Mouse (Mus musculus) fibroblast of lung, adult 2 months (primary cell): ENCODE results near the gene Zer1.

Source experiments
- DNase-seq: peaks from one replicate; pipeline ENCODE4 v3.0.0-alpha.2; 2011; ENCODE audit warnings: low read depth

Gene Zer1

DNA sequence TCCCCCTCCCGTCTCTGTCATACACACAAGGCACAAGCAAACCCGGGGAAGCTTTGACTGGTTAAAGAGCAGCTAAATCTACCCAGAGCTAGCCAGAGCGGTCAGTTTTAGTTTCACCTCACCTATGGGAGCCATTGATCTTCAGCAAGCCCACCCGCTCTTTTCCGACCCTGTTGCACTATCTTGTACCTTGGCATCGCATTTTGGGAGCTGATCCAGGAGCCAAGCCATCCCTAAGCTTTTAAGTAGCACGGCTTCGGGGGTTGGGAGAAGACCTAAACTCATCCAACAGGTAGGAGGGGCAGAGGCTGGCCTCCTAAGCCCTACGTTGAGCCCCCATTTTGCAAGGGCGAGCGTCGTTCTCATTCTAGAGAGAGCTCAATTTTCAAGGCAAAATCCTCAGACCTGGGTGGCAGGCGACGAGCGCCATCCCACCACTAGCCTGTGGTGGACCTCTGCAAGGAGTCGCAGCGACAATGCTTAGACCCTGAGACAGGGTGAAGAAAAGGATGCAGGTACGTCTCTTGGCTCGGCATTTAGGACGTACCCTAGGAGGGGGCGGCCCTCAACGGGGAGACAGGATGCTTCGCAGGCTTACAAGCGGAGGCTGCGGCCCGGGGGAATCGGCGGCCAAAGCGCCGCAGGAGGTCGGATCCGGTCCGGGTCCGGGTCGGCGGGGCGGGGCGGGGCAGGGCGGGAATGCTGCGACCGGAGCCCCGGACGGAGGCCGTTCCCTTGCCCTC is 485 bp downstream of the Zer1 start:
- DNase-seq, result no peak

DNA sequence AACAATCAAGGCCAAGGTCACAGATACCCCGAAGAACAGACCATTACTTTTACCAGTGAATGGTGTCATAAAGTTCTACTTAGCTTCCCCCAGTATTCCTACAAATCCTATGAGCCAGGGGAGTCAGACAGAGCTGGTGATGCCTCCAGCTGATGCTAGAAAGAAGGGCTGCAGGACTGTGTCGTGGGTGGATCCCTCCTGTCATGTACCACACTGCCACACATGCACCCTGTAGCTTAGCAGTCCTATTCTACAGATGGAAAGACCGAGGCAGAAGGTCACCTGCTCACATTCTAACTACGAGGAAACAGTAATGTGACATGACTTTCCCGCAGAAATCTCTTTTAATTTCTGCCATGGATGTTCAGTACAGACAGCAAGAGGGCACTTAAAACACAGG is 1.6 kb downstream of the Zer1 start:
- DNase-seq, result no peak

DNA sequence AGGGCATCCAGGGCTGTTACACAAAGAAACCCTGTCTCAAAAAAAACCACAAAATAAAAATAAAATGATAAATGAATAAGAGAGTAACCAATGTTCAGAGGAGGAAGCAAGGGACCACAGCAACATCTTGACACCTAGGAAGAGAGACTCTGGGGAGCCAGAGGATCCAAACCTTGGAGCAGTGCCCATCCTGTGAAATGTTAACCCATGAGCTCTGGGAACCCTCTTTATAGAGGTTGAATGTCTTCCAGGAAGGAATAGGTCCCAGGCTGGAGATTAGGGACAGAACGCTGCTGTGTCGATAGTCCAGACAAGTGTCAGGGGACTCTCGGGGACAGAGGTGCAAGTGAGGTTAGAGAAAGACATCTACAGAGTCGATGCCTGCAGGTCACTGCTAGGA is 4.1 kb downstream of the Zer1 start:
- DNase-seq, result no peak

DNA sequence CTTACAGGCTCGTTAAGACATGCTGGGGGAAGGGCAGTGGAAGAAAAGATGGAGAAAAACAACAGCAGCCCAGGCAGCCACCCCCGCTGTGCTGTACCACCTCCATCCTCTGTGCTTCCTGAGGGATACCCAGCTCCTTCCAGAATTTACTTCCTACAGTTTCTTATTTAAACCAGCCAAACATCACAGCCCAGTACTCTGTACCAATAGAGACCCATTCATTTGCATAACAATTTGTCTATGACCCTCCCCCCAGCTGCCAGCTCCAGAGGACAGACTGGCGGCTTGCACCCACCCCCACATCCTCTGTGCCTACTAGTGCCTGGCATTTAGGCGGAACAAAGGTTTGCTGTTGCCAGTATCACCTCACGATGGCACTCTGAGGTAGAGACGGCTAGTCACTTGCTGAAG is 4.7 kb downstream of the Zer1 start:
- DNase-seq, result no peak

DNA sequence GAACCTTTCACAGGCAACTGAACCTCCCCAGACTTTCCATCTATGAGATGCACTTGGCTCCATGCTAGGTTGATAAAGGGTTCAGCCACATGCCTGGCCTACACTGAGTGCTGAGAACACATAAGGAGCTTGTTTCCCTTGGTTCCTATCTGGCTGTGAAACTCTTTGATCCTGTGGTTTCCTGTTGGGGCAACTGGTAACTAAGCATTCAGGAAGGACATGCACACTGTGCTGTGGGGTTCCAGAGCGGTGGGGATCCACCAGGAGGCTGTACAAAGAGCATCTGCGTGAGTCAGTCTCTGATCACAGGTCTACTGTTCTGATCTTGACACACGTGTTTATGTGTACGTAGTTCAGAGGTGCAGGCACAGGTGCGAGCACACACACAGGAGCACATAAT is 11.8 kb downstream of the Zer1 start:
- no peak for DNase-seq

- no peak for DNase-seq
Measured at GRCm38 (mm10) chr2:30111500-30111899, 12.9 kb downstream of the Zer1 start.

- DNase-seq, result no peak
Measured at GRCm38 (mm10) chr2:30108260-30108659, 16.1 kb downstream of the Zer1 start.

GRCm38 (mm10) chr2:30107646-30108045 is 16.7 kb downstream of the Zer1 start:
- no peak for DNase-seq

GRCm38 (mm10) chr2:30106364-30106763 is 18.0 kb downstream of the Zer1 start:
- no peak for DNase-seq

GRCm38 (mm10) chr2:30100214-30100613 is 24.2 kb downstream of the Zer1 start:
- DNase-seq, result no peak

GRCm38 (mm10) chr2:30095882-30096527 is 28.4 kb downstream of the Zer1 start:
- DNase-seq, result no peak

DNA sequence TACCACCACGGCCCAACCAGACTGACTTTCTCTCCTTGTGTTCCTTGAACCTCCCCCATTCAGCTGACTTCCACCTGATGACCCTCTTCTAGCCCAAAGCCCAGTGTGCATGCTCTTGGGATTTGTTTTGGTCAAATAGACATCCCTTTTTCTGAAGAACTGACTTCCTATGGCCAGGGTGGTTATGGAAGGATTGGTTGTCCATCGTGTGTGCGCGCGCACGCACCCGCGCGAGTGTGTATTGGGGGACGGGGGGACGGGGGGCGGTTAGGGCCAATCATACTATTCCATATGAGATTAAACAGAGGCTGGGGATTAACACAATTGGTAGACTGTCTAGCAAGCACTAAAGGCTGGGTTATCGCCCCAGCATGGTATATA is 30.2 kb downstream of the Zer1 start:
- no peak for DNase-seq

DNA sequence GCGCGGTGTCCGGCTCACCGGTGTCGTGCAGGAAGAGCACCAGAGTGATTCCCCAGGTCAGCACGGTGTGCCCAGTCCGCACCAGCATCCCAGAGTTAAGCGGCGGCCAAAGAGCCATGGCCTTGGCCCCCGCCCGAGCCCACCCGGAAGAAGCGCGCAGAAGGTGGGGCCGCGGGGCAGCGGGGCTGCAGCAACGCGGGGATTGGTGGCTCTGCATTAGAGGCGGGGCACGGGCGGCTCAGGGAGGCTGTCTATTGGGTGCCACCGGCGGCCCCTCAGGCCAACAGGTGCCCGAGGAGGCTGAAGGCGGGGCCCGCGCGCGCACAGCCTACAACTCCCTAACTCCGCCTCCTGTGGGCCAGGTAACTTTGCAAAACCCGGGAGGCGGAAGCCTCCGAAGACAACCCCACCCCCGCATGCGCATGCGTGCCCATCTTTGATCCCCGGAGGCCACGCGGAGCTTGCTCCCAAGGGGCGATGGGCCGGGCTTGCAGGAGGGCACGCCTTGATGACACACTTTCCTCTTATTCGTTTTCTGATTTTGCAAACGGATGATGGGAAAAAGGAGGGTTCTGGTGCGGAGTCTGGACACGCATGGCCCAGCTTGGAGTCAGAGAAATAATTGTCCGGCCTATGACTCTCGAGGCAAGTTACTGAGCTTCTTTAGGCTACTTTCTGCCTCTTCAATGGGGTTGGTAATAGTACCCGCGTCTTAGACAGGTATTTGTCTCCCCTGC is 30.7 kb downstream of the Zer1 start, which contains the start of gene Zdhhc12:
Gene Zdhhc12, minus strand, starts transcription at position 178 of the 737 bp plus-strand sequence.
- peak; percentile 87 for DNase-seq

GRCm38 (mm10) chr2:30092280-30092918 is 32.0 kb downstream of the Zer1 start:
- no peak for DNase-seq

- DNase-seq, result no peak
Measured at GRCm38 (mm10) chr2:30091521-30091920, 32.9 kb downstream of the Zer1 start.

- no peak for DNase-seq
Measured at GRCm38 (mm10) chr2:30087310-30087709, 37.1 kb downstream of the Zer1 start.

- no peak for DNase-seq
Measured at GRCm38 (mm10) chr2:30084632-30085031, 39.8 kb downstream of the Zer1 start.

- no peak for DNase-seq
Measured at GRCm38 (mm10) chr2:30084113-30084512, 40.3 kb downstream of the Zer1 start.

GRCm38 (mm10) chr2:30080181-30080800 is 44.1 kb downstream of the Zer1 start:
- no peak for DNase-seq

DNA sequence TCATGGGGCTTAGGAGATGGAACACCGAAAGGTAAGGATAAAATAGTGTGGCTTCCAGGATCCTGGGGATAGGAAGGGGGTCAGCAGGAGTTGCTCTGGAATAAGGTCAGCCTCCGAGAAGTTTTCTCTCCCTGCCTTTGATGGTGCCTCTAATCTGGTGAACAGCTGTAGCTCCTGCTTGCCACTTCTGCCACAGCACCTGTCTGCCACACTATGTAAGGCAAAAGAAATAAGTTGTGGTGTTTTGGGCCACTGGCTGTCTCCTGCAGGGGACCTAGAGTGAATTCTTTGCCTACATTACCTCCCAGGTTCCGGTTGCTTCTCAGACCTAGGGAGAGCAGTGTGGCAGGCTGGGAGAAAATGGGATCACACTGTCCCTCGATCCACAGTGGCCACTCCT is 45.6 kb downstream of the Zer1 start:
- DNase-seq, result no peak

DNA sequence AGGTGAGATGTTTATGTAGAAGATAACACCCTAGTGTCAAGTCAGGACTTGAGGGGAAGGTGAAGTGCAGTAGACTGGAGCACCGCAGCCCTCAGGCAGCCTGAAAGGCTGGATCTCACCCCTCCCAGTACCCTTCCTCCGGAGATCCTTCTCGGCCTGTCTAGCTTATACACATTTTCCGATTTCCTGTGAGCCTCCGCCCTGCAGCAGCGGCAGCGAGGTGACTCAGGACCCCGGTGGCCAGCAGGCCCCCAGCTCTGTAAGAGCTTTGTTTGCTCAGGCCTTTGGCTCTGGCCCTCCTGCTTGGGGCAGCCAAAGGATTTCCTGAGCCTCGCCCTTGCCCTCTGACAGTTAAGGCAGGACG is 46.1 kb downstream of the Zer1 start:
- DNase-seq, result no peak
